Mouse (Mus musculus) kidney, embryonic 15.5 days (tissue): ENCODE measurements around the gene Fdps. TPM values are rescaled to one million over a fixed set of nuclear protein-coding genes. Genes with fewer than 3 reads are reported as not detected.
A peak's percentile ranks its signal among the peaks of the same experiment; 100 is the strongest.

Source experiments
- ATAC-seq: fragments of 200-750 bp; cut with Nextera tagmentation; replicated peaks from 2 replicates; pipeline ENCODE4 v1.8.0; 2017; ENCODE audit warnings: moderate TSS enrichment; ENCODE audit not compliant: low FRiP score
- H3K27ac ChIP-seq: fragments of 300-500 bp; sonication (generic); 2 replicates; pipeline ENCODE4 v1.5.1; 2015; ENCODE audit warnings: mild to moderate bottlenecking, inconsistent platforms
- H3K27me3 ChIP-seq: fragments of 300-500 bp; sonication (generic); 2 replicates; pipeline ENCODE4 v1.6.1; 2015; ENCODE audit warnings: inconsistent platforms
- H3K36me3 ChIP-seq: fragments of 300-500 bp; sonication (generic); 2 replicates; pipeline ENCODE4 v1.6.1; 2015; ENCODE audit warnings: inconsistent platforms
- H3K4me1 ChIP-seq: fragments of 300-500 bp; sonication (generic); 2 replicates; pipeline ENCODE4 v1.6.1; 2015; ENCODE audit warnings: inconsistent platforms
- H3K4me2 ChIP-seq: fragments of 300-500 bp; sonication (generic); 2 replicates; pipeline ENCODE4 v1.6.1; 2015; ENCODE audit warnings: moderate library complexity, mild to moderate bottlenecking, inconsistent platforms
- H3K4me3 ChIP-seq: fragments of 300-500 bp; sonication (generic); replicated peaks from 2 replicates; pipeline ENCODE4 v1.5.1; 2015; ENCODE audit warnings: mild to moderate bottlenecking, inconsistent platforms
- H3K9ac ChIP-seq: fragments of 300-500 bp; sonication (generic); 2 replicates; pipeline ENCODE4 v1.6.1; 2015; ENCODE audit warnings: mild to moderate bottlenecking, inconsistent platforms
- H3K9me3 ChIP-seq: fragments of 300-500 bp; sonication (generic); replicated peaks from 2 replicates; pipeline ENCODE4 v1.6.1; 2016; ENCODE audit warnings: inconsistent platforms
- WGBS: fragments of 180-500 bp; shearing (Covaris S2); methylation state at CpG from one replicate; pipeline ENCODE4 v1.1.7; 2015; ENCODE audit warnings: mixed read lengths; 5-methylcytosine and 5-hydroxymethylcytosine counted together
- polyA plus RNA-seq: library from polyadenylated mRNA; unstranded; fragments of >200 nt; fragmentation: Nextera tagmentation; extraction: Ambion mirVana; gene quantifications from 2 replicates; pipeline ENCODE4 v1.2.1, GENCODE M21; 2015

Fdps gene
- 188 and 215 TPM in 2 replicates for polyA plus RNA-seq

GRCm38 (mm10) chr3:89101812-89102494, at the start of gene Fdps:
Fdps (minus strand) TSS chr3:89101959.
- Histone ChIP-seq H3K27me3 (no peaks in the 10 kb centered on the region), H3K9ac (peak within 1 kb of the TSS; percentile 64), H3K27ac (peak within 1 kb of the TSS; percentile 70), H3K4me3 (peak within 1 kb of the TSS; percentile 76), H3K9me3 (no peaks in the 10 kb centered on the region), H3K4me1 (peaks cover 32% of the 10 kb centered on the region), H3K4me2 (peak within 1 kb of the TSS; percentile 84), H3K36me3 (peaks cover 30% of the 10 kb centered on the region)
- under 1% methylated on average over 26 of the region's 26 CpGs for WGBS
- ATAC-seq = peak; percentile 99

GRCm38 (mm10) chr3:89148567-89148966, 46.8 kb upstream of the Fdps start:
- 73% methylated on average over 14 of the region's 14 CpGs for WGBS
- H3K27ac ChIP-seq = no peak overlapping the region
- H3K36me3 ChIP-seq = no peaks in the 10 kb centered on the region
- ATAC-seq = no peak
- no peaks in the 10 kb centered on the region for H3K9me3 ChIP-seq
- H3K4me1 ChIP-seq = peaks cover 11% of the 10 kb centered on the region
- H3K27me3 ChIP-seq = peaks cover 50% of the 10 kb centered on the region
- peak overlapping the region; percentile 82 for H3K4me2 ChIP-seq
- no peak overlapping the region for H3K9ac ChIP-seq
- H3K4me3 ChIP-seq = no peak overlapping the region

GRCm38 (mm10) chr3:89147979-89148311, 46.2 kb upstream of the Fdps start:
- Histone ChIP-seq H3K9me3 (no peaks in the 10 kb centered on the region), H3K36me3 (no peaks in the 10 kb centered on the region), H3K27me3 (peaks cover 50% of the 10 kb centered on the region), H3K4me1 (peaks cover 11% of the 10 kb centered on the region), H3K9ac (peak overlapping the region; percentile 29; the same call in 1 of the 2 replicates), H3K27ac (no peak overlapping the region), H3K4me3 (peak overlapping the region; percentile 41), H3K4me2 (peak overlapping the region; percentile 82)
- WGBS = 6% methylated on average over 15 of the region's 15 CpGs
- ATAC-seq = peak; percentile 37; the same call in 1 of the 2 replicates

- Histone ChIP-seq H3K27ac (no peak overlapping the region), H3K4me1 (peaks cover 11% of the 10 kb centered on the region), H3K9ac (peak overlapping the region; percentile 29; the same call in 1 of the 2 replicates), H3K36me3 (no peaks in the 10 kb centered on the region), H3K27me3 (peaks cover 44% of the 10 kb centered on the region), H3K4me2 (peak overlapping the region; percentile 82), H3K9me3 (no peaks in the 10 kb centered on the region), H3K4me3 (peak overlapping the region; percentile 41)
- ATAC-seq = peak; percentile 90
- WGBS = 23% methylated on average over 26 of the region's 26 CpGs
Measured at GRCm38 (mm10) chr3:89147101-89147978, 45.6 kb upstream of the Fdps start.

GRCm38 (mm10) chr3:89145566-89145965, 43.8 kb upstream of the Fdps start:
- Histone ChIP-seq H3K27ac (no peak overlapping the region), H3K27me3 (peaks cover 37% of the 10 kb centered on the region), H3K4me2 (no peak overlapping the region), H3K9me3 (no peaks in the 10 kb centered on the region), H3K9ac (no peak overlapping the region), H3K4me3 (no peak overlapping the region), H3K36me3 (no peaks in the 10 kb centered on the region), H3K4me1 (peaks cover 11% of the 10 kb centered on the region)
- no peak for ATAC-seq
- WGBS = 38% methylated on average over 8 of the region's 8 CpGs

GRCm38 (mm10) chr3:89144821-89145220, 43.1 kb upstream of the Fdps start:
- Histone ChIP-seq H3K9me3 (no peaks in the 10 kb centered on the region), H3K9ac (no peak overlapping the region), H3K4me2 (no peak overlapping the region), H3K36me3 (no peaks in the 10 kb centered on the region), H3K27ac (no peak overlapping the region), H3K4me1 (peaks cover 11% of the 10 kb centered on the region), H3K27me3 (peaks cover 30% of the 10 kb centered on the region), H3K4me3 (no peak overlapping the region)
- no peak for ATAC-seq
- WGBS = 68% methylated on average over 10 of the region's 10 CpGs

- 31% methylated on average over 9 of the region's 9 CpGs for WGBS
- ATAC-seq = peak; percentile 78
- H3K9ac ChIP-seq = no peak overlapping the region
Measured at GRCm38 (mm10) chr3:89136365-89136764, 34.6 kb upstream of the Fdps start.

GRCm38 (mm10) chr3:89135958-89136357, 34.2 kb upstream of the Fdps start, which contains the start of gene Pklr:
Pklr (plus strand) TSS chr3:89136142.
- H3K27me3 ChIP-seq = peaks cover 5% of the 10 kb centered on the region; the same call in 1 of the 2 replicates
- H3K9ac ChIP-seq = no peak within 1 kb of the TSS
- 0 out of 2 replicates have a peak within 1 kb of the TSS, but pooled peaks have one; percentile 16 for H3K4me2 ChIP-seq
- H3K9me3 ChIP-seq = no peaks in the 10 kb centered on the region
- H3K36me3 ChIP-seq = no peaks in the 10 kb centered on the region
- 0 out of 2 replicates have a peak within 1 kb of the TSS, but pooled peaks have one; percentile 13 for H3K27ac ChIP-seq
- no peak within 1 kb of the TSS for H3K4me3 ChIP-seq
- ATAC-seq = no peak
- 61% methylated on average over 3 of the region's 3 CpGs for WGBS
- H3K4me1 ChIP-seq = peaks cover 14% of the 10 kb centered on the region

More at GRCm38 (mm10) chr3:89136365-89136764, 34.6 kb upstream of the Fdps start:
- Histone ChIP-seq H3K27me3 (peaks cover 5% of the 10 kb centered on the region; the same call in 1 of the 2 replicates), H3K36me3 (no peaks in the 10 kb centered on the region), H3K27ac (no peak overlapping the region), H3K4me3 (no peak overlapping the region), H3K9me3 (no peaks in the 10 kb centered on the region), H3K4me1 (peaks cover 14% of the 10 kb centered on the region), H3K4me2 (0 out of 2 replicates have a peak overlapping the region, but pooled peaks have one; percentile 16)

GRCm38 (mm10) chr3:89133752-89134151, 32.0 kb upstream of the Fdps start:
- peaks cover 5% of the 10 kb centered on the region; the same call in 1 of the 2 replicates for H3K27me3 ChIP-seq
- no peaks in the 10 kb centered on the region for H3K9me3 ChIP-seq
- ATAC-seq = no peak
- no peak overlapping the region for H3K4me2 ChIP-seq
- H3K9ac ChIP-seq = no peak overlapping the region
- H3K4me1 ChIP-seq = peaks cover 14% of the 10 kb centered on the region
- H3K27ac ChIP-seq = no peak overlapping the region
- no peaks in the 10 kb centered on the region for H3K36me3 ChIP-seq
- no peak overlapping the region for H3K4me3 ChIP-seq
- 85% methylated on average over 1 of the region's 1 CpGs for WGBS

GRCm38 (mm10) chr3:89133063-89133450, 31.3 kb upstream of the Fdps start:
- H3K4me3 ChIP-seq = no peak overlapping the region
- WGBS = 83% methylated on average over 7 of the region's 7 CpGs
- no peak overlapping the region for H3K27ac ChIP-seq
- no peaks in the 10 kb centered on the region for H3K9me3 ChIP-seq
- H3K9ac ChIP-seq = no peak overlapping the region
- peaks cover 14% of the 10 kb centered on the region for H3K4me1 ChIP-seq
- no peaks in the 10 kb centered on the region for H3K36me3 ChIP-seq
- no peak overlapping the region for H3K4me2 ChIP-seq
- no peak for ATAC-seq
- H3K27me3 ChIP-seq = peaks cover 5% of the 10 kb centered on the region; the same call in 1 of the 2 replicates

- H3K4me2 ChIP-seq = peak overlapping the region; percentile 82
- H3K36me3 ChIP-seq = no peaks in the 10 kb centered on the region
- H3K4me1 ChIP-seq = peaks cover 14% of the 10 kb centered on the region
- peak overlapping the region; percentile 51; the same call in 1 of the 2 replicates for H3K9ac ChIP-seq
- H3K4me3 ChIP-seq = peak overlapping the region; percentile 44
- 14% methylated on average over 30 of the region's 30 CpGs for WGBS
- H3K27ac ChIP-seq = no peak overlapping the region
- peaks cover 5% of the 10 kb centered on the region; the same call in 1 of the 2 replicates for H3K27me3 ChIP-seq
- ATAC-seq = peak; percentile 71
- H3K9me3 ChIP-seq = no peaks in the 10 kb centered on the region
Measured at GRCm38 (mm10) chr3:89132285-89133062, 30.7 kb upstream of the Fdps start.
